Mouse (Mus musculus) heart, embryonic 16.5 days (tissue): ENCODE data around the gene Il12rb2. TPM values are rescaled to one million over a fixed set of nuclear protein-coding genes. Genes with fewer than 3 reads are reported as not detected.

Source experiments
- ATAC-seq: fragments of 200-750 bp; cut with Nextera tagmentation; replicated peaks from 2 replicates; pipeline ENCODE4 v1.8.0; 2017; ENCODE audit warnings: moderate number of reproducible peaks; ENCODE audit not compliant: insufficient read depth, low FRiP score; ENCODE audit errors: extremely low read depth
- H3K27ac ChIP-seq: fragments of 300-500 bp; sonication (generic); 2 replicates; pipeline ENCODE4 v1.5.1; 2014; ENCODE audit warnings: mild to moderate bottlenecking, low read length, control low read depth, moderate library complexity
- H3K27me3 ChIP-seq: fragments of 300-500 bp; sonication (generic); 2 replicates; pipeline ENCODE4 v1.6.1; 2014; ENCODE audit warnings: low read length, mixed read lengths; ENCODE audit not compliant: control insufficient read depth, insufficient read depth
- H3K36me3 ChIP-seq: fragments of 300-500 bp; sonication (generic); 2 replicates; pipeline ENCODE4 v1.6.1; 2014; ENCODE audit not compliant: control insufficient read depth, insufficient read depth
- H3K4me1 ChIP-seq: fragments of 300-500 bp; sonication (generic); 2 replicates; pipeline ENCODE4 v1.6.1; 2014; ENCODE audit warnings: low read length, mixed read lengths; ENCODE audit not compliant: control insufficient read depth, insufficient read depth
- H3K4me2 ChIP-seq: fragments of 300-500 bp; sonication (generic); 2 replicates; pipeline ENCODE4 v1.6.1; 2014; ENCODE audit warnings: low read depth, mild to moderate bottlenecking, control low read depth, low read length
- H3K4me3 ChIP-seq: fragments of 300-500 bp; sonication (generic); 2 replicates; pipeline ENCODE4 v1.5.1; 2014; ENCODE audit warnings: mild to moderate bottlenecking, control low read depth, low read length
- H3K9ac ChIP-seq: fragments of 300-500 bp; sonication (generic); 2 replicates; pipeline ENCODE4 v1.6.1; 2014; ENCODE audit warnings: low read length, control low read depth
- H3K9me3 ChIP-seq: fragments of 300-500 bp; sonication (generic); replicated peaks from 2 replicates; pipeline ENCODE4 v1.6.1; 2016; ENCODE audit warnings: low read length; ENCODE audit not compliant: control insufficient read depth
- WGBS: fragments of 180-500 bp; shearing (Covaris S2); extraction: QIAGEN DNeasy Blood & Tissue Kit; methylation state at CpG from one replicate; pipeline ENCODE4 v1.1.7; 2014; 5-methylcytosine and 5-hydroxymethylcytosine counted together
- polyA plus RNA-seq: library from polyadenylated mRNA; unstranded; fragments of >200 nt; fragmentation: Nextera tagmentation; extraction: Ambion mirVana; gene quantifications from 2 replicates; pipeline ENCODE4 v1.2.1, GENCODE M21; 2015

Gene Il12rb2
- polyA plus RNA-seq, 1 experiment from 2014 or later = 1.9 TPM

DNA sequence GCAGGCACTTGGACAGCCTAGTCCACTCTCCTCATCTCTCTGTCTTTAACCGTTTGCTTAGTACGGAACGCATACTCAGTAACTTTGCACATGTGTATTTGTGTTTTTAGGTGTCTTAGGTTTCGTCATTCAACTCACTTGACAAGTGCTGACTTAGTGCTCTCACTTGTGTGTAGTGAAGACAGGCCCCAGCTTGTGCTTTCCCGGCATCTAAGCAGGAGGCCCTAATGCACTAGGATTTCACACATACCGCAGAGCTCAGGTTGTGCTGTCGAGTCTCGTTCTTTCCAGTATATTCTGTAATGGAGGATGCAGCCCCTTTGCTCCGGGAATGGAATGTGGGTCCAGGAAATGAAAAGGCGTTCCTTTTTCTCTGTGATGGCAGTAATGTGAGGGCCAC, 72.8 kb downstream of the Il12rb2 start:
- Histone ChIP-seq H3K9me3 (no peaks in the 10 kb centered on the region), H3K27me3 (no peaks in the 10 kb centered on the region), H3K4me1 (peaks cover 17% of the 10 kb centered on the region), H3K9ac (no peak overlapping the region), H3K4me2 (no peak overlapping the region), H3K4me3 (no peak overlapping the region), H3K36me3 (no peaks in the 10 kb centered on the region), H3K27ac (no peak overlapping the region; the same call in 1 of the 2 replicates)
- 70% methylated on average over 10 of the region's 10 CpGs for WGBS
- no peak for ATAC-seq

DNA sequence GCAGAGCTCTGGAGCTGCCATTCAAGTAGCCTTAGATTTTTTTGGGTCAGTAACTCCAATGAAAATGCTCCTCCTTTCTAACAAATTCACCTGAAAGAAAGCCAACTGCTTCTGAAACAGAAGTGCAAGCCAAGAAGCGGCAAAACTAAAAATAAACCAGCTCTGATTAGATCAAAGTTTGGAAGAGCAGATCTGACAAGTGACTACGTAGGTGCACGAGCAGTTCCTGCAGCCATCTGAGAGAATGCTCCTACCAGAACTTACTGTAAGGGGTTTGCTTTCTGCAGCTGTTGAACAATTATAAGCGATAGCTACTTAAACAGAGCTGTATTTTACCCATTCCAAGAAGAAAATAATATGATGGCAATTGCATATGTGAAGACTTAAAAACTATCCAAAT, 73.5 kb downstream of the Il12rb2 start:
- no peaks in the 10 kb centered on the region for H3K27me3 ChIP-seq
- H3K4me1 ChIP-seq = peaks cover 17% of the 10 kb centered on the region
- H3K27ac ChIP-seq = no peak overlapping the region
- H3K9ac ChIP-seq = no peak overlapping the region
- no peak overlapping the region for H3K4me2 ChIP-seq
- H3K36me3 ChIP-seq = no peaks in the 10 kb centered on the region
- no peaks in the 10 kb centered on the region for H3K9me3 ChIP-seq
- WGBS = 62% methylated on average over 4 of the region's 4 CpGs
- no peak overlapping the region for H3K4me3 ChIP-seq
- ATAC-seq = no peak

DNA sequence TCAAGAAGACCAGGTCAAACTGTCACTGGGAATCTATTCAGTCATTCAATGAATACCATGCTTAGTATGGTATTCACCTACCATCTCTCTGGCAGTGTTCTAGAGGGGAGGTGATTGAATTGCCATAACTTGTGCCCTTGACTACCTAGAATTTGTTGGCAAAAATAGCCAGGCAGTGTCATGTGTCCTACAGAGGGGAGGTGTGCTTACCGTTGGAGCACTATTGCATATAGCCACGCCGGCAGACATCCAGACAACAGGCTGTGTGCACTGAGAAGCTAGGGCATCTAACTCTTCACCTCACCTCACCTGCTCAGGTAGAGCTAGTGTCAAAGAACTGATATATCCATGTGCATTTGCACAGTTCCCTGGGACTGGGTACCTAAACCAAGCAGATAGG, 74.8 kb downstream of the Il12rb2 start:
- Histone ChIP-seq H3K4me1 (peaks cover 17% of the 10 kb centered on the region), H3K36me3 (no peaks in the 10 kb centered on the region), H3K27ac (no peak overlapping the region), H3K4me3 (no peak overlapping the region), H3K9ac (no peak overlapping the region), H3K27me3 (no peaks in the 10 kb centered on the region), H3K4me2 (no peak overlapping the region), H3K9me3 (no peaks in the 10 kb centered on the region)
- 71% methylated on average over 3 of the region's 3 CpGs for WGBS
- ATAC-seq = no peak

DNA sequence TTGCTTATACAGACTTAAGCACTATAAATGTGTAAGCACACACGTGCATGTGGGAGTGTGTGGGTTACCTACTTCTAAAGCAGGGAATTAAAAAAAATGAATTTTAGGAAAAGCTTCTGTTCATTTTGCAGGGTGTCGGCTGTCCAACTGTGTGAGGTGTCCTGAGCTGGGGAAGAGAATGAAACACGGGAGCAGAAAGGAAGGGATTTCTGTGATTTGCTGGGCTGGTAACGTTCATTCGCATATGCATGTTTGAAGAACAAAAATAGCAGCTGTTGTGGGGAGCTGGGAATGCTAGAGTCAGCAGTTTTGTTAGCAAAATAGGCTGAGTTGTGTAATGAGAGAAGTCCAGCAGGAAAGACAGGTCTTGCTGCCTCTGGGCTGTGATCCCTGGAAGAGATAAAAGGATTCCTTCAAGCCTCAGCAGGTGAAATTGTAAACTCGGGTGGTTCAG, 75.3 kb downstream of the Il12rb2 start:
- Histone ChIP-seq H3K27me3 (no peaks in the 10 kb centered on the region), H3K4me2 (peak overlapping the region; percentile 26; the same call in 1 of the 2 replicates), H3K36me3 (no peaks in the 10 kb centered on the region), H3K9ac (no peak overlapping the region), H3K9me3 (no peaks in the 10 kb centered on the region), H3K4me3 (no peak overlapping the region), H3K4me1 (peaks cover 17% of the 10 kb centered on the region), H3K27ac (peak overlapping the region; percentile 46; the same call in 1 of the 2 replicates)
- ATAC-seq = no peak
- 45% methylated on average over 6 of the region's 6 CpGs for WGBS

DNA sequence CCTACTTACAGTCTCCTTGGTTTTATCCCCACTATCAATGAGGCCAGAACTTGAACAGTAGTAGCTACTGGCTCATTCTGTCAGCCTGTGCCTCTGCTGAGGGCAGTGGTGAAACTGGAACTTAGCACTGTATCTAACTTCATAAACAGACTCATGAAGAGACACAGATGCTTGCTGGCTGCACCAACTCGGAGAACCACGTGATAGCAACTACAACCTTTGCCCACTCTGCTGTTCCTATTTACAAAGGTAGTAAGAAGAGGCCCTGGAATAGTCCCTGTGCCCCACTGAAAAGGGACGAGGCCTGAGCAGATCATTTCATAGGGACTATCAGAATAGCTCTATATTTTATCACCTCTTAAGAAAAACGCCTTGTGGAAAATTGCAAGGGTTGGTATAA, 75.7 kb downstream of the Il12rb2 start:
- H3K4me1 ChIP-seq = peaks cover 17% of the 10 kb centered on the region
- peak overlapping the region; percentile 46; the same call in 1 of the 2 replicates for H3K27ac ChIP-seq
- H3K4me2 ChIP-seq = peak overlapping the region; percentile 26; the same call in 1 of the 2 replicates
- no peak for ATAC-seq
- no peak overlapping the region for H3K9ac ChIP-seq
- H3K36me3 ChIP-seq = no peaks in the 10 kb centered on the region
- H3K4me3 ChIP-seq = no peak overlapping the region
- 46% methylated on average over 4 of the region's 4 CpGs for WGBS
- H3K27me3 ChIP-seq = no peaks in the 10 kb centered on the region
- H3K9me3 ChIP-seq = no peaks in the 10 kb centered on the region

DNA sequence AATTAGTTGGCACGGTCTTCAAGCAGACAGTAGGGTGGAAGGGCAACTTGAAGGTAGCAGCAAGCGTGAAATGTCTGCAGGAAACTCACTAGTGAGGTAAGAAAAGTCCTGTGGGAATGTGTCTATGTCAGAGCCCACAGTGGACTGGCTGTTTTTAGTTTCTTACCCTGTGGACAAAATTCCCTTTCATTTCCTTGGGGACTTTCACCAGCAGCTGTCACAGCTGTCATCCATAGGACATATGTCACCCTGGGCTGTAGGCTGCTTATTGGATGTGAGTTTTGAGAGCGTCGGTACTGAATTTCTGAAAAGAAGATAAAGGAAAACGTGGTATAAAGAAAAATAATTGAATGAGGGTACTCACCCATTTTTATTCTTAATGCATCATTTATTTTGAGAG, 77.2 kb downstream of the Il12rb2 start:
- Histone ChIP-seq H3K27ac (no peak overlapping the region), H3K9ac (no peak overlapping the region), H3K27me3 (no peaks in the 10 kb centered on the region), H3K9me3 (no peaks in the 10 kb centered on the region), H3K4me2 (no peak overlapping the region), H3K36me3 (no peaks in the 10 kb centered on the region), H3K4me3 (no peak overlapping the region), H3K4me1 (peaks cover 17% of the 10 kb centered on the region)
- no peak for ATAC-seq
- WGBS = 76% methylated on average over 5 of the region's 5 CpGs

DNA sequence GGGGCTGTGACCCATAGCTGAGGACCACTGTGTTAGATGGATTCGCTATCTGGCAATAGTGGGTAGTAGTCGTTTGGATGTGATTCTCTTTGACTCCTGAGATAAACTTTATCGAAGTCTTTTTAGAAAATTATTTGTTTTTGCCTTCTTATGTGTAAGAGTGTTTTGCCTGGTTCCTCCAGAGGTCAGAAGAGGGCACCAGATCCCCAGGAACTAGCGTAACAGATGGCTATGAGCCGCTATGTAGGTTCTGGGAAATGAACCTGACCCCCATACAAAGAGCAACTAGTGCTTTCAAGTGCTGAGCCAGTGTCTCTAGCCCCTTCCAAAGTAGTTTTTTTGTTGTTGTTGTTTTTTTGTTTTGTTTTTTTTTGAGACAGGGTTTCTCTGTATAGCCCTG, 79.9 kb downstream of the Il12rb2 start:
- Histone ChIP-seq H3K36me3 (peaks cover 7% of the 10 kb centered on the region), H3K4me2 (no peak overlapping the region), H3K27me3 (no peaks in the 10 kb centered on the region), H3K27ac (no peak overlapping the region), H3K9ac (no peak overlapping the region), H3K4me1 (peaks cover 14% of the 10 kb centered on the region), H3K9me3 (no peaks in the 10 kb centered on the region), H3K4me3 (no peak overlapping the region)
- no peak for ATAC-seq
- WGBS = 47% methylated on average over 5 of the region's 5 CpGs

DNA sequence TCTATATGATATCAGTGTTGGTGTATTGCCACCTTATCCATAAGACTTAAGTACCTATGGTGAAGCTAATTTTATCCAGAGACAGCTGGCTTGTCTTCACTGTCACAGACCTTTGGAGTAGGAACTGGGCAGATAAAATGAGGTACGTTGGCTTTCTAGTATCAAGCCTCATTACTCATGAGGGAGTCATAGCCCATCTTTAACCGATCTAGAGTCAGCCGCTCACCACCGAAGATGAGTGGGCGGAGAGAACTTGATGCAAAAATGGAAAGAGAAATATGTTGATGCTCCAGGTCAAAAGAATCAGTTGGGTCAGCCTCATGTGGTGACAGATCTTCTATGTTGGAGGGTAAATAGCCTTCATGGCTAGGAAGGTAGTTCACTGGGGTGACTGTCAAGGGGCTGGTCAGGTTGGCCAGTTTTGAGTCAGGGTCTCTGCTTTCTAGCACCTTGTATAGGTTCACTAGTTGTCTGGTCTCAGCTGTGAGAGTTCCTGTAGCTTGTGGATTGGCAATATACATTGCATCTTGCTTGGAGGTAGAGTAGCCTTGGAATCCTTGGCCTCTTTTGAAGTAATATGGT, 83.9 kb downstream of the Il12rb2 start:
- Histone ChIP-seq H3K27ac (no peak overlapping the region), H3K36me3 (peaks cover 9% of the 10 kb centered on the region), H3K4me1 (no peaks in the 10 kb centered on the region), H3K27me3 (no peaks in the 10 kb centered on the region), H3K4me3 (no peak overlapping the region), H3K9ac (no peak overlapping the region), H3K4me2 (no peak overlapping the region), H3K9me3 (no peaks in the 10 kb centered on the region)
- WGBS = 70% methylated on average over 5 of the region's 5 CpGs
- no peak; the same call in 1 of the 2 replicates for ATAC-seq

DNA sequence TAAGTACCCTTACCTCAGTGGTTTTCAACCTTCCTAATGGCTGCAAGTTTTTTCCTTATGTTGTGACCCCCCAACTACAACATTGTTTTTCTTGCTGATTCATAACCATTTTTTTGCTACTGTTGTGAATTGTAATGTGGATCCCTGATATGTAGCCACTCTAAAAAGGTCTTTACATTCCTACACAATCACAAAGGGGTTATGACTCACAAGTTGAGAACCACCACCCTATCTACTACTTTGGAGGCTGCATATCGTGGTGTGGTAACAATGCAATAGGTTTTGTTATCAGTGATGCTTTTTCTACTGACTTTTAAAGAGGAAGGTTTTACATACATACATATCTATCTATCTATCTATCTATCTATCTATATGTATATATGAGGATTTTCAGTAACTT, 93.1 kb downstream of the Il12rb2 start:
- 48% methylated on average over 1 of the region's 1 CpGs for whole genome bisulfite sequencing
- Histone ChIP-seq H3K4me2 (no peak overlapping the region), H3K4me3 (no peak overlapping the region), H3K27ac (no peak overlapping the region), H3K27me3 (no peaks in the 10 kb centered on the region), H3K4me1 (no peaks in the 10 kb centered on the region), H3K9ac (no peak overlapping the region), H3K36me3 (peaks cover 28% of the 10 kb centered on the region), H3K9me3 (no peaks in the 10 kb centered on the region)
- no peak for ATAC-seq
